Mouse (Mus musculus): Measurements from ENCODE around the gene Pik3r4. TPM values are rescaled to one million over a fixed set of nuclear protein-coding genes. Genes with fewer than 3 reads are reported as not detected.

Pik3r4 gene
- polyA plus RNA-seq, 1 experiment from 2014 or later, result 20.9 TPM

Other genes starting within 250 kb of the Pik3r4 start
- 12.7 and 15.3 TPM in 2 replicates for gene Aste1, start 247.6 kb upstream of the Pik3r4 start, polyA plus RNA-seq (2014; fragmentation: Nextera tagmentation; extraction: Ambion mirVana)
- 2.2 and 3.1 TPM in 2 replicates for gene Nek11, start 247.5 kb upstream of the Pik3r4 start, polyA plus RNA-seq (2014; fragmentation: Nextera tagmentation; extraction: Ambion mirVana)
- 86.0 and 110 TPM in 2 replicates for gene Atp2c1, start 115.7 kb upstream of the Pik3r4 start, polyA plus RNA-seq (2014; fragmentation: Nextera tagmentation; extraction: Ambion mirVana)
- 0.08 and 0.09 TPM in 2 replicates for gene Col6a6, start 185.2 kb downstream of the Pik3r4 start, polyA plus RNA-seq (2014; fragmentation: Nextera tagmentation; extraction: Ambion mirVana)